Mouse (Mus musculus) brown adipose tissue, adult 24 weeks (tissue): ENCODE results near the gene Fam168a. TPM values are rescaled to one million over a fixed set of nuclear protein-coding genes. Genes with fewer than 3 reads are reported as not detected.
"Not testable (repeated sequence)": the region's sequence is repeated elsewhere in the genome, so short reads cannot be mapped to it uniquely, and the experiment has no call there.

Source experiments
- H3K27ac ChIP-seq: fragments of 200-500 bp; replicated peaks from 2 replicates; pipeline ENCODE4 v1.5.1; 2012; ENCODE audit warnings: low read depth, mild to moderate bottlenecking, low read length
- H3K4me1 ChIP-seq: fragments of 200-500 bp; 2 replicates; pipeline ENCODE4 v1.6.1; 2012; ENCODE audit warnings: low read length, mixed read lengths; ENCODE audit not compliant: control insufficient read depth, insufficient read depth, insufficient read length
- H3K4me3 ChIP-seq: fragments of 200-500 bp; 2 replicates; pipeline ENCODE4 v1.5.1; 2012; ENCODE audit warnings: low read depth, mild to moderate bottlenecking, low read length, moderate library complexity; ENCODE audit not compliant: insufficient read depth
- polyA plus RNA-seq: library from polyadenylated mRNA; stranded (reverse); fragments of >200 nt; gene quantifications from 2 replicates; pipeline ENCODE4 v1.2.4, GENCODE M21; 2012; ENCODE audit not compliant: missing spikeins, insufficient read depth, insufficient read length

Fam168a gene
- polyA plus RNA-seq, 1 experiment: 27.2 TPM

DNA sequence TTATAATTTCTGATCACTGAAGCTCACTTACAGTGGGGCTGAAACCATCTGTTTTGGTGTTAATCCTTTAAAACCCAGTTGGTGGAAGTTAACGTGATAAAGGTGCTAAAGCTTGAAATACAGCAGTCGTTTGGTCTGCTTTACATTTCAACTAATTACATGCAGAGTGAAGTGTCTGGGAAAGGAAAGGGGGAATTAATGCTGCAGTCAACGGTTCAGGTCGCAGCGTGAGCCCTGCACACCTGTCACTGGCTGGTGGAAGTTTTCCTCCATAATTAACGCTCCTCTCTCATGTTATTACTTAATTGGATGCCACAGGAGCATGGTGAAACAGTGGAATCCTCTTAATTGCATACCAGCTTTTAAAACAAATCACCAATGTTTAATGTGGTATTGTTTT is 27.8 kb downstream of the Fam168a start:
- no peak overlapping the region for H3K4me3 ChIP-seq
- H3K4me1 ChIP-seq: peaks cover 5% of the 10 kb centered on the region; the same call in 1 of the 2 replicates
- no peak overlapping the region for H3K27ac ChIP-seq

DNA sequence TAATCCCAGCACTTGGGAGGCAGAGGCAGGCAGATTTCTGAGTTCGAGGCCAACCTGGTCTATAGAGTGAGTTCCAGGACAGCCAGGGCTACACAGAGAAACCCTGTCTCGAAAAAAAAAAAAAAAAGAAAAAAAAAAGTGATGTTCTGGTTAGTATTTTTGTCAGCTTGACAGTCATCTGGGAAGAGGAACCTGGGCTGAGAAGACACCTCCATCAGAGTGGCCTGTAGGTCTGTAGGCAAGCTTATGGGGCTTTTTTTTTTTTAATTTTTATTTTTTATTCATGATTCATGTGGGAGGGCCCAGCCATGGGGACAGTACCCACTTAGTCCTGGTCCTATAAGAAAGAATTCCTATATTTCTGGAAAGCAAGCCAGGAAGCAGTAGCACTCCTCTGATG is 28.5 kb downstream of the Fam168a start:
- not testable (repeated sequence) for H3K4me3 ChIP-seq, H3K27ac ChIP-seq, H3K4me1 ChIP-seq

DNA sequence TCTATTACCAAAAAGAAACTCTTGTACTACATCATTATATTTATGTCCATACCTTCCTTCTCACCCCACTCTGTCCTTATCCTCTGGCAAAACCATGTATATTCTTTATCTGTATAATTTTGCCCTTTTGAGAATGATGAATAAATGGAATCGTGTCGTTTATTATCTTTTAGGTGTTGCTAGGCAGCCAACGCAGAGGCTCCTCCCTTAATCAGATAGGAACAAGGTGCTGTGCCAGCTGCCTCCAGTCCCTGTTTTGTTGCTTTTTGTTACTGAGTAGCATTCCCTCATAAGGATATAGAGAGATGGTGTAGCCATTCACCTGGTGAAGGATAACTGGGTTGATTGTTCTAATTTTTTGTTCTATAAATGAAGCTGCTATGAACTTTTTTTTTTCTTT is 29.7 kb downstream of the Fam168a start:
- Histone ChIP-seq H3K4me3 (no peak overlapping the region), H3K27ac (no peak overlapping the region), H3K4me1 (peaks cover 5% of the 10 kb centered on the region; the same call in 1 of the 2 replicates)

DNA sequence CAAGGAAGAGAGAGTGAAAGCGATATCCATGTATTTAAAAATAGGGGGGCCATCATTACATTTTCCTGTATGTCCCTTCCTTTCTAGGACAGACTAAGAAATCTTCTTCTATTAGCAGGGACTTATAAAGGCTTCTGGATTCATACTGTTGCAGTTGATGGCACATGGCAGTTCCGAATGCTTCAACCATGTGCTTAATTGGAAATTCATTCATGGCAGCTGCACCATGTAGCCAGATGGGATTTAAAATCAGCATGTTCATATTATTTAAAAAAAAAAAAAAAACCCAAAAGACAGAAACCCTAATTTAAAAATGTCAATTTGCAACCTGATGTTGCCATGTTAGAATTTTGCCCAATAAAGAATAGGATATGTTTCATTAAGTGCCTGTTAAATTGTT is 37.9 kb downstream of the Fam168a start:
- no peak overlapping the region for H3K27ac ChIP-seq
- H3K4me1 ChIP-seq: no peaks in the 10 kb centered on the region
- H3K4me3 ChIP-seq: no peak overlapping the region

DNA sequence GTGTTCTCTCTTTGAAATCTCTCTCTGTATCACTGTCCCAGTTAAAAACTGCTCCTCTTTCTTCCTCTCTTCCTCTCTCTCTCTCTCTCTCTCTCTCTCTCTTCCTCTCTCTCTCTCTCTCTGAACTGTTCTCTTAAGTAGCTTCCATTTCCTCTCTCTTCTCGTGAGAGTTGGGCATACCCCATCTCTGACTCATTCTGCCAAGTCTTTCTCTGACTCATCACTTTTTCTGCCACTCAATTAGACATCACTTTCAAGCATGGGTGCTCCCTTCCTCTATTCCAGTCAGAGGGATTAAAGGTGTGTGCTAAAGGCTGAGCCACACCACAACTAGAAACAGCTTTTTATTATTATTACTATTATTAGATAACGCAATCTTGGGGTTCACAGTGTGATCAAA is 43.7 kb downstream of the Fam168a start:
- Histone ChIP-seq H3K4me3 (no peak overlapping the region), H3K27ac (no peak overlapping the region)

DNA sequence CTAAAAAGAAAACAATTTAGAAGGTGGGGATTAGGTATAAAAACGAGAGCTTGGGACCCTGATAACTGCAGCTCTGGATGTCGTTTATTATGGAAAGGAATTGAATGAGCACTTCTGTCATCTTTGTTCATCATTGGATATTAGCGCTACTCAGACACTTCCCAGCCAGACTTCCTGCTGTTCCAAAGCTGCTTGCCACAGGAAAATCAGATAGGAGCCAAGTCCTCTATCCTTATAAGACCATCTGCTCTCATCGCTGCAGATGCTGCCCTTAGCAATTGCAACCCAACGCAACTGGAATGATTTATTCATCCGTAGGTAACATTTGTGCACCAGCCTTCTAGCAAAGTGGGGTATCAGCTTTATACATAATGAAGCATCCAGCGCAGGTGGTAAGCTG is 52.3 kb downstream of the Fam168a start:
- H3K4me3 ChIP-seq: no peak overlapping the region
- no peak overlapping the region for H3K27ac ChIP-seq
- no peaks in the 10 kb centered on the region for H3K4me1 ChIP-seq

More for the DNA sequence above, 43.7 kb downstream of the Fam168a start:
- no peaks in the 10 kb centered on the region for H3K4me1 ChIP-seq

DNA sequence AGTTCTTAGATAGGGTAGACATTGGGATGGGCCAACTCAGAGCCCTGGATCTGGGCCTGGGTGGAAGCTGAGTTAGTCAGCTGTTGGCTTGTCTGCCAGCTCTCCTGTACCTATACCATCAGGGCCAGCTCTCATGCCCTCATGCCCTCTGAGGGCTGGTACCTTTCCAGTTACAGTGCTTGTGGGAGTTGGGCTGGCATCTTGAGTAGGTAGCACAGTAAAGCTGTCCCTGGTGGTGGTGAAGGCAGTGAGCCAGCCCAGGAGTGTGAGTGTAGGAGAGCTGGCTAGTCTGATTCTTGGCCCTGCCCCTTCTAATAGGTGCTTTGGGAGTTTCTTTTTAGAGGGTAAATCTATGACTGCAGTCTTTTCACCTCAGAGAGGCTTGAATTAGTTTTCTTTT is 56.3 kb downstream of the Fam168a start:
- H3K4me1 ChIP-seq: no peaks in the 10 kb centered on the region
- H3K27ac ChIP-seq: no peak overlapping the region
- H3K4me3 ChIP-seq: no peak overlapping the region

DNA sequence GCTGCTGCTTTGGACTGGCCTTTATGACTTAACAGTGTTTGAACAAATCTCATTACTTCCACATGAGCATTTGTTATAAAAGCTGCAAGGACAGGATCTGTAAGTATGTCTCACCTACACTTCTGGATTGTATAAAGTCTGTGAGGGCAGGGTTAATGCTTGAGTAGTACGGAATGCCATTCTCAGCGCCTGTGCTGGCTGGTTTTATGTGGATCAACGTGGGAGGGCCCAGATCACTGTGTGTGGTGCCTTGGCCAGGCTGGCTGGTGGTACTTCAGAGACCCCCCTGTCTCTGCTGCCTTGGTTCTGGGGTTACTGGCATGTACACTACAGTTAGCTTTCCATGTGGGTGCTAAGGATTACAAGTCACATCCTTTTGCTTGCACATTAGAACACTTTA is 61.1 kb downstream of the Fam168a start:
- H3K4me1 ChIP-seq: peaks cover 2% of the 10 kb centered on the region; the same call in 1 of the 2 replicates
- H3K4me3 ChIP-seq: no peak overlapping the region
- no peak overlapping the region for H3K27ac ChIP-seq

DNA sequence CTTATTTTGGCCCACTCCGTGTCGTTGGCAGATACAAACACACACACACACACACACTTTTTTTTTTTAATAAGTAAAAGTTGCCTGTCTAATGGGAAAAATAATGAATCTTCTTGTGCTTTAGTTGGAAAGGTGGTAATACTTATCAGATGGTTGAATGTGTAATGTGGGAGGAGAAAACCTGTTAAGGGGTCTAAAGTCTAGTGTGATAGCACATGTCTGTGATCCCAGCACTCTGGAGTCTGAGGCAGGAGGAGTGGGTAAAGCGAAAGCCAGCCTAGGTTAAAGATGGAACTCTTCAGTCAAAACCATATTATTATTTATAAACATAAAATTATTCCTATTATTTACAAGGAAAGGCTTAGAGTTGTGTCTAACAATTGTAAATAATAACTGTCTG is 61.6 kb downstream of the Fam168a start:
- H3K4me3 ChIP-seq: no peak overlapping the region
- H3K27ac ChIP-seq: no peak overlapping the region
- H3K4me1 ChIP-seq: peaks cover 2% of the 10 kb centered on the region; the same call in 1 of the 2 replicates

DNA sequence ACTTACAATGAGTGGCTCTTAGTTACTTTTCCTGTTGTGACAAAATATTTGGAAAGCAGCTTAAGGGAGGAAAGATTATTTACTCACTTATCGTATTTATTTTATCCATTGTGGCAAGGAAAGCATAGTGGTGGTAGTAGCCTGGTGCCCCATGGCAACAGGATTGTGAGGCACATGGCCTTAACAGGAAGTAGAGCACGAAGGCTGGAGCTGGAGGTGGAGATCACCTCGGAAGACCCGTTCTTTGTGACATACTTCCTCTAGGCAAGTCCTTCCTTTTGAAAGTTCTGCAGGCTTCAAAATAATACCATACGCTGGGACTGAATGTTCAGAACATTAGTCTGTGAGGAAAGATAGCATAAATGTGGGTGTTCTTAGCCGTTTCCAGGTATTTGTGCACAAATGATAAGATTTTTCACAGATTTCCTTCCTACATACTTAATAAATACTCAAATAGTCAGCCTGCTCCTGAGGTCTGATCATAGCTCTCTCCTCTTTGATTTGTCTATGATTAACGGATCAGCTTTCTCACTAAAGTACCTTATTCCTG is 63.2 kb downstream of the Fam168a start:
- H3K4me3 ChIP-seq: no peak overlapping the region
- H3K27ac ChIP-seq: peak overlapping the region; percentile 50
- H3K4me1 ChIP-seq: peaks cover 2% of the 10 kb centered on the region; the same call in 1 of the 2 replicates

DNA sequence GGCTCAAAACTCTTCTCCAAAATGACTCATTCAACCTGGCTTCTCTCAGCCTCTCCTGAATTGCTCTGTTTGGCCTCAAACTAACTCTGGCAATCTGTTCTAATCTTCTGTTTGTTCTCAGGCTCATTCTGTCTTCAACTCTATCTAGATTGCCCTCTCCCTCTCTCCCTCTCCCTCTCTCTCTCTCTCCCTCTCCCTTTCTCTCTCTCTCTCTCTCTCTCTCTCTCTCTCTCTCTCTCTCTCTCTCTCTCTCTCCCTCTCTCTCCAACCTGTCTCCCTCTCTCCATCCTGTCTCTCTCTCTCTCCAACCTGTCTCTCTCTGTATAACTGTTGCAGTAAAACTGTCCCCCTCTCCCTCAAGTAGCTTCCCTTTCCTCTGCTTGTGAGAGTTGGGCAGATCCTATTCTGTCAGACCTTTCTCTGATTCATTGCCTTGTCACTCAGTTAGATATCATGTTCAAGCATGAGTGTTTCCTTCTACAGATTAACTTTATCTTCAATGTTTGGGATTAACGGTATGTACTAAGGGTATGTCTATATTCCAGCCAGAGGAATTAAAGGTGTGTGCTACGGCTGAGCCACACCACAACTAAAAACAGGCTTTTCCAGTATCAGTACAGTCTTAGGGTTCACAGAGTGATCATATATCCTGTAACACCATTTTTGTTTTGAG is 64.4 kb downstream of the Fam168a start:
- H3K4me3 ChIP-seq: no peak overlapping the region
- H3K4me1 ChIP-seq: peaks cover 2% of the 10 kb centered on the region; the same call in 1 of the 2 replicates
- H3K27ac ChIP-seq: no peak overlapping the region

DNA sequence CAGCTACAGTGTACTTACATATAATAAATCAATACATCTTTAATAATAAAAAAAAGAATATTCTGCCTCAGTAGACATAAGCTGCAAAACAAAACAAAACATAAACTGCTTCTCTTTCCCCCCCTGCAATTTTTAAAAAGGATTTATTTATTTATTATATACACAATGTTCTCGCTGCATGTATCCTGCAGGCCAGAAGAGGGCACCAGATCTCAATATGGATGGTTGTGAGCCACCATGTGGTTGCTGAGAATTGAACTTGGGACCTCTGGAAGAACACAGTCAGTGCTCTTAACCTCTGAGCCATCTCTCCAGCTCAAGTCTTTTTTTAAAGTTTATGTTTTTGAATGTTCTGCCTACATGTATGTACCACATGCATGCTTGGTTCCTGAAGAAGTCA is 67.8 kb downstream of the Fam168a start:
- Histone ChIP-seq H3K4me3 (no peak overlapping the region), H3K27ac (no peak overlapping the region), H3K4me1 (no peaks in the 10 kb centered on the region)

DNA sequence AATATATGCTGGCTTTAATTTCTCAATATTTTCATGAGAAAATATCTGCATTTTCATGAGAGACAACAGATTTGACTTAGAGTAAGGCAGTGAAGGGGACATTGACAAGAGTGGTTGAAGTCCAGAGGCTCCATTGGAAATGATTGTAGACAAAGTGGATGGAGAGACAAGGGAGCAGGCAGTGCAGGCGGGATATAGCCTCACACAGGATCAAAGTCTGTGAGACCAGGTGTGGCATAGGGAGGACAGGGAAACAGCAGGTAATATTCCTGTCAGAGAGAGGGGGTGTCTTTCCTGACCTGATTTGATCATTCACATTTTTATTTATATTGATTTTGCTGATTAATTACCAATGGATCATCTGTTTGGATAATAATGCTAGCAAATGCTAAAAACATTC is 69.4 kb downstream of the Fam168a start:
- H3K4me3 ChIP-seq: no peak overlapping the region

DNA sequence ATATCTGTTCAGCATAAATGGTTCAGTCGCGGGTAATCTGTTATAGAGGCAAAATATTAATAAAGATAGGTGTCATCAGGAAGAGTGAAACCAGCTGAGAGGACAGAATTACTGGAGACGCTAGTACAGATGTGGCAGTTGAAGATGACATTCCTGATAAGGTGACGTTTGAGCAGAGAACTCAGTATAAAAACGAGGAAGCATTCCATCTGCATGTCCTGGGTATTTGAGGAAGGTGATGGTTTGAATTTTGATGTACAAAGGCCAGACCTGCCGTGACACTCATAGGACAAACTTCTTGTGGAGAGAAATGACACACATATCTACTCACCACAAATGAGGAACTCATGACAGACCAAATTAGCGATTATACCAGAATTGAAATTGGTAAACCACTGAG is 73.8 kb downstream of the Fam168a start:
- no peak overlapping the region for H3K27ac ChIP-seq
- H3K4me3 ChIP-seq: no peak overlapping the region
- no peaks in the 10 kb centered on the region; the same call in 1 of the 2 replicates for H3K4me1 ChIP-seq

More for the DNA sequence above, 69.4 kb downstream of the Fam168a start:
- no peak overlapping the region for H3K27ac ChIP-seq
- H3K4me1 ChIP-seq: no peaks in the 10 kb centered on the region

DNA sequence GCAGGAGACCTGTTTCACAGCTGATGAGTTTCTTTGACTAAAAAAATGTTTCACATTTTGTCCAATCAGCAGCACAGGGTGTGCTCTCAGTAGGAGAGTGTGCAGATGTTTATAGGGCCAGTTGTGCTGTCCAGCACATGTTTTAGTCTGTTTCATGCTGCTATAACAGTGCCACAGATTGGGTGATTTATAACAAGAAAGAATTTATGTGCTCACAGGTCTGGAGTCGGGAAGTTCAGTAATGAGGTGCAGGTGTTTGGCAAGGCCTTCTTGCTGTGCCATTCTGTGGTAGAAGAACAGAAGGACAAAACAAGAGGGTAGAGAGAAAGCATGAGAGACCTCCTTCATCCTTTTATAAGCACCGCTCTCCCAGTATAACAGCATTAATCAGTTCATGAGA is 78.2 kb downstream of the Fam168a start:
- Histone ChIP-seq H3K4me1 (peaks cover 7% of the 10 kb centered on the region; the same call in 1 of the 2 replicates), H3K27ac (no peak overlapping the region), H3K4me3 (no peak overlapping the region)

DNA sequence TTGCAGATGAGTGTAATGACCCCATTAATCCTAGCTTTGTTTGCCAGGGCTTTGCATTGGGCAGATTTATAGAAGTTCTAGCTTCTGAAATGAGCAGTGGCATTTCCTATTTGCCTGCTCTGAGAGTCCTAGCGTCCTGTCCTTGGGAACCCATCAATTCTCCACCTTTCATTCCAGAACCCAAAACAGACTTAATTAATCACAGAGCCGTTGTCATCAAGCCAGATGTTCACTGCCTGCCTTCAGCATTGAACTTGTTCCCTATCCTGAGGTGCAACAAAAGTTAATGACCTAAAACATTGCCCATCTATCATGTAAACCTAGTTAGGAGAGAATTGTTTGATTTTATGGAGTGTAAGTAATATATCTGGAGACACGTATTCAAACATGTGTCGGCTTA is 79.0 kb downstream of the Fam168a start:
- H3K4me1 ChIP-seq: peaks cover 10% of the 10 kb centered on the region; the same call in 1 of the 2 replicates
- H3K27ac ChIP-seq: no peak overlapping the region
- H3K4me3 ChIP-seq: no peak overlapping the region
